Mouse (Mus musculus) left cerebral cortex, adult 2 months (tissue): ENCODE measurements around the gene Tpi1. TPM values are rescaled to one million over a fixed set of nuclear protein-coding genes. Genes with fewer than 3 reads are reported as not detected.
A peak's percentile ranks its signal among the peaks of the same experiment; 100 is the strongest.

Source experiments
- DNase-seq, 2 experiments: peaks; one replicate each; pipeline ENCODE4 v3.0.0; 2021 to 2022; ENCODE audit warnings: low spot score in 2 of 2, mixed read lengths in 1 of 2; ENCODE audit errors: extremely low spot score in 1 of 2
- H3K27ac ChIP-seq: fragments of 200-600 bp; 2 replicates; pipeline ENCODE4 v1.8.1; 2022
- H3K4me3 ChIP-seq: fragments of 200-600 bp; 2 replicates; pipeline ENCODE4 v1.8.1; 2022
- CTCF ChIP-seq: fragments of 200-600 bp; IDR thresholded peaks from 2 replicates; pipeline ENCODE4 v1.8.1; 2022; ENCODE audit warnings: antibody characterized with exemption, mild to moderate bottlenecking, moderate library complexity
- intact Hi-C: fragments of 180-260 bp; cut with DNase I; formaldehyde crosslinking; loops from one replicate; pipeline ENCODE4 v1.15.1; 2025
- long read RNA-seq, 2 experiments: library from polyadenylated mRNA; stranded (forward); transcript quantifications; one replicate each; pipeline ENCODE4 v2.0.0; 2021; ENCODE audit warnings: borderline mapping rate in 2 of 2
- total RNA-seq, 2 experiments: library from RNA; stranded (reverse); gene quantifications; 2 replicates each; pipeline ENCODE4 v1.2.3; 2021

Gene Tpi1
- total RNA-seq, result 100 to 1,000 TPM; 734 to 769 TPM
- long read RNA-seq, experiment 1, transcript Tpi1-203 (6 exons, 802 nt), result minor isoform, 8 of 389 reads
- long read RNA-seq, experiment 1, transcript Tpi1-205 (7 exons, 1,607 nt), result major isoform, 352 of 389 reads
- long read RNA-seq, experiment 1, partial matches to known transcripts, result 9 of 389 reads
- long read RNA-seq, experiment 1, other reads (novel, unspliced or antisense), result 19 of 389 reads
- long read RNA-seq, experiment 2, transcript Tpi1-205 (7 exons, 1,607 nt), result major isoform, 294 of 331 reads
- long read RNA-seq, experiment 2, transcript Tpi1-203 (6 exons, 802 nt), result minor isoform, 11 of 331 reads
- long read RNA-seq, experiment 2, partial matches to known transcripts, result 5 of 331 reads
- long read RNA-seq, experiment 2, other reads (novel, unspliced or antisense), result 17 of 331 reads

DNA sequence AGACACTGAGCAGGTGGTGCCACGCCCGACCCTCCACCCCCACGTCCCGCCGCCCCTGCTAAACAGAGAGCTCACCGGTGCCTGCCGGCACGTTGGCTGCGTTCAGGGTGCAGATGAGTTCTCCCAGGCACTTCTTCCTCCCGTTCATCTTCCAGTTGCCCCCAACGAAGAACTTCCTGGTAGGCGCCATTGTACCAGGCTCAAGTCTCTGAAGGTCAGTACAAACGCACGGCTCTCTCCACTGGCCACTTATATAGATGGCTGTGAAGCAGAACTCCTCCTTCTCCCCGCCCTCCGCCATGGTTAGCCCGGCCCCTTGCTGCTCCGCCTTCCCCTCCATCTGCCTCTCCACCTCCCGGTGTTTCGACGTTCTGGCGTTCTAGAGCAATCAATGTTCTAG is at the start of gene Tpi1:
Tpi1 (minus strand) TSS at position 364 of the 400 bp plus-strand sequence.
- Histone ChIP-seq H3K4me3 (peak within 1 kb of the TSS; percentile 90), H3K27ac (peak within 1 kb of the TSS; percentile 95)
- intact Hi-C loops, result loop anchor here (1.0 kb wide), 1 partner anchor 14 kb away; no protein-coding TSS in a partner anchor
- TF ChIP-seq CTCF, result no peak
- peak; percentile 85 to 89 for DNase-seq

DNA sequence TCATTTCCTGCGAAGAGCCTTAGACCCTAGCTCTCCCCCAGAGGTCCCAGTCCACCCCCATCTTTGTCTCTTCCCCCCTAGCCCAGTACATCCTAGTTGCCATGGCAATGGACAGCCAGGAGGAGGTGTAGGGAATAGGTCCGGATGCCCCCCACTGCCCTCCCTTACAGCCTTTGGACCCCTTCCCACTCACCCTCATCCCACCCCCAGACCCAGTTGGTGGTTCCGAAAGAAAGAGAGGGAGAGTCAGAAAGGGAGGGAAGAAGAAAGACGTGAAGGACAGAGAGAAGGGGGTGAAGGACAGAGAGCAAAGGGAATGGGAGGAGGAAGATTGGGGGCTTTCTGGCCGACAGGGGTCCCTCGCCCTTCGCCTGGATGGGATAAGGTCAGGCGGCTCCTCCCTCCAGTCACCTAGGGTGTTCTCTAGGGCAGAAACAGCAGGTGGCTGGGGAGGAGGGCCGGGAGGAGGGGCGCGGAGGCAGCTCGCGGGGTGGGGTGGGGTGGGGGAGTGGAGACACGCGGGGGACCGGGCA is 49.1 kb upstream of the Tpi1 start:
- Histone ChIP-seq H3K27ac (peak overlapping the region; percentile 99), H3K4me3 (peak overlapping the region; percentile 60)
- intact Hi-C loops, result loop anchor here (1.0 kb wide), 1 partner anchor 54 kb away; no protein-coding TSS in a partner anchor
- no peak for TF ChIP-seq CTCF
- peak in 1 of 2 experiments; percentile 22 for DNase-seq

DNA sequence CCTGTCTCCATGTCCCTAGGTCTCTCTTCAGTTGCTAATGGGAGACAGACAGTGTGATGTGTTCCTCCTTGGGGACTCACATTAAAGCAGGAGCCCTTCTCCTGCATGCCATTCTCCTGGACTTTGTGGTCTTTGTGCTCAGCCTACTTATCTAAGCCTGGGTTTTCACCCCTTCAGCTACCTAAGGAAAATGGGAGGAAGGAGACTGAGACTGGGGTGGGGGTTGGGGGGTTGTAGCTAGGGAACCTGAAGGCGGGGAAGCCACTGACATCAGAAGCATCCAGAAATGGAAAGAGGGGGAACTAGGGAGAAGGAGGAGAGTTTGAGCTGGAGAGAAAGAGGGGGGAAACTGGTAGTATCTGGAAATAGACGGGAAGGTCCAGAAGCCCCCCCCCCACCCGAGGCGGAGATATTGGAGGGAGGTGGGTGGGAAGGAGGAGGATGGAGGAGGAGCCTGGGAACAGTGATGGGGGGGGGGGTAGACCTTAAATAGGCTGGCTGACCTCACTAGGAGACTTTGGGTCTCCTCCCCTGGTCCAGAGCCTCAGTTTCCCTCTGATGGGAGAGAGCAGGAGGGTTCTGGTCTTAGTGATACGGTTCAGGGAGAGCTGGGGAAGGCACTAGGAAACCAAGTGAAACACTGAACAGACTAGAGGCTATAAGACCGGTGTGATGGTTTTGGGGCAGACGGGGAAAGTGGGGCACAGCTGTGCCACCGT is 48.5 kb upstream of the Tpi1 start:
- peak overlapping the region; percentile 99 for H3K27ac ChIP-seq
- H3K4me3 ChIP-seq, result peak overlapping the region; percentile 60
- intact Hi-C loops, result loop anchor here (1.0 kb wide), 1 partner anchor 55 kb away; no protein-coding TSS in a partner anchor
- peak; percentile 24 to 48 for DNase-seq
- no peak for TF ChIP-seq CTCF

DNA sequence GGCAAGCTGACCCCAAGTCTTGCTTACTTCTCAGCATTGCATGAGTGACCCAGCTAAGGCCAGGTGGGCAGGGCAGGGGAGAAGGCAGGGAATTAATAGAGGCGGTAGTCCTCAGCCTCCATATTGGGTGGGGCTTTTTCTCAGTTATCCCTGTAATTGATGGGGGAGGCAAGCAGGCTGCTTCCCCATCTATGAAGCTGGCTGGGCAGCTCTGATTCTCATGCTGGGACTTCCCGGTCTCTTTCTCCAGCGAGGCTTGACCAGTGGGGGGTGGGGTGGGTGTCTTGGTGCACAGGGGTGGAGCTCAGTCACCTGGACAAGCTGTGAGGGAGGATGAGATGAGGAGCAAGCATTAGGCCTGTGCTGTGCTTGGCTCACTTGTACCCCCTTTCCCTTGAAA is 47.7 kb upstream of the Tpi1 start:
- no peak for TF ChIP-seq CTCF
- Histone ChIP-seq H3K4me3 (peak overlapping the region; percentile 60), H3K27ac (peak overlapping the region; percentile 99)
- intact Hi-C loops, result no loop called here
- DNase-seq, result no peak

DNA sequence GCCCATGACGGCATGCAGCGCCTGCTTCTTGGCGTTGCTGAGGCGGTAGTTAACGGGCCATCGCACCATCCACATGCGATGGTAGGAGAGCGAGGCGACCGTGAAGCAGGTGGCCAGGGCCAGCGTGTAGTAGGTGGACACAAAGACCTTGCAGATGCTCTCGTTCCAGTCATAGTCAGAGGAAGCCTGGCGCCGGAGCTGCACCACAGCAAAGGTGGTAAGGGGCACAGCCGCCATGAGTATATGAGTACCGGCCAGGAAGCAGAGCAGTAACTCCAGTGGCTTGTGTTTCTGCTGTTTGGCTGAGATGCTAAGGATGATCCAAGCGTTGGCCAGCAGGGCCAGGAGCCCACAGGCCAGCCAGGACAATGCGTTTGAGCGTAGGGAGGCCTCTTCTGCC is 47.2 kb upstream of the Tpi1 start:
- DNase-seq, result peak in 1 of 2 experiments; percentile 36
- no peak for TF ChIP-seq CTCF

DNA sequence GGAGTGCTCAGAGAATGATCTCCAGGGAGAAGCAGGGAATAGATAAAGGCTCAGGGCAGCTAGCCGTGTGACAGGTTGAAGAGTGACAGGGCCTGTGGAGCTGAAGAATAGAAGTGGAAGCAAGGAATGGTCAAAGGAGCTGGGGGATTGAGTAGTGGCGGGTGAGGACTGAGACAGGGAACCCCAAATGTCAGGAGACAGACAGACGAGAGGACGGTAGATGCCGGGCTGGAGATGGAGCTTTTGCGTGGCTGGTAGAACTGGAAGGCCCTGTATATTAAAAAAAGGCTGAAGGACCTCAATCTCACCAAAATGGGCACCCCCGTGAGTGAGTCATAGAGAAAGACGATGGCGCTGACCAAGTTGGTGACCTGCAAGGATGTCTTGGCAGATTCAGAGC is 46.4 kb upstream of the Tpi1 start:
- H3K4me3 ChIP-seq, result peak overlapping the region; percentile 60; the same call in 1 of the 2 replicates
- TF ChIP-seq CTCF, result no peak
- intact Hi-C loops, result loop anchor here (1.0 kb wide), 1 partner anchor 70 kb away; no protein-coding TSS in a partner anchor
- DNase-seq, result peak in 1 of 2 experiments; percentile 24
- peak overlapping the region; percentile 99 for H3K27ac ChIP-seq

More for the DNA sequence above, 47.2 kb upstream of the Tpi1 start:
- intact Hi-C loops, result no loop called here
- peak overlapping the region; percentile 60 for H3K4me3 ChIP-seq
- H3K27ac ChIP-seq, result peak overlapping the region; percentile 99

DNA sequence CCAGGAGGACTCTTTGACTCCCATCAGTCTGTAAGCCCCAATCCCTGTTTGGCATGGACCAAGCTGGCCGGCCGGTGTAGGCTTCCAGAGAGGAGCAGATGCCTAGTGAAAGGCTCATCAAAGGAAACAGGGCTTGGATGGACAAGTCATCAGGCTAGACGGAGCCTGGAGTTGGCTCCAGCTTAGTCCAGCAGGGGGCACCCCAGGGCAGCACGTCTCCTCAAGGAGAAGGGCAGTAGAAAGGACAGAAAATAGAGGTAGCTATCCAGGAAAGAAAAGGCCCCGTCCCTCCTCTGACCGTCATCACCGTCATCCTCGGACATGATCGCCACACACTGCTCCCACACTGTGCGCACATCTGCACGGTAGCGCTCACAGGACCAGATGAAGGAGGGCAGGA is 45.6 kb upstream of the Tpi1 start:
- Histone ChIP-seq H3K27ac (peak overlapping the region; percentile 99), H3K4me3 (no peak overlapping the region)
- intact Hi-C loops, result loop anchor here (1.0 to 5.0 kb wide), 4 partner anchors 45 to 223 kb away; no protein-coding TSS in a partner anchor
- TF ChIP-seq CTCF, result peak; percentile 83
- peak; percentile 84 to 89 for DNase-seq

DNA sequence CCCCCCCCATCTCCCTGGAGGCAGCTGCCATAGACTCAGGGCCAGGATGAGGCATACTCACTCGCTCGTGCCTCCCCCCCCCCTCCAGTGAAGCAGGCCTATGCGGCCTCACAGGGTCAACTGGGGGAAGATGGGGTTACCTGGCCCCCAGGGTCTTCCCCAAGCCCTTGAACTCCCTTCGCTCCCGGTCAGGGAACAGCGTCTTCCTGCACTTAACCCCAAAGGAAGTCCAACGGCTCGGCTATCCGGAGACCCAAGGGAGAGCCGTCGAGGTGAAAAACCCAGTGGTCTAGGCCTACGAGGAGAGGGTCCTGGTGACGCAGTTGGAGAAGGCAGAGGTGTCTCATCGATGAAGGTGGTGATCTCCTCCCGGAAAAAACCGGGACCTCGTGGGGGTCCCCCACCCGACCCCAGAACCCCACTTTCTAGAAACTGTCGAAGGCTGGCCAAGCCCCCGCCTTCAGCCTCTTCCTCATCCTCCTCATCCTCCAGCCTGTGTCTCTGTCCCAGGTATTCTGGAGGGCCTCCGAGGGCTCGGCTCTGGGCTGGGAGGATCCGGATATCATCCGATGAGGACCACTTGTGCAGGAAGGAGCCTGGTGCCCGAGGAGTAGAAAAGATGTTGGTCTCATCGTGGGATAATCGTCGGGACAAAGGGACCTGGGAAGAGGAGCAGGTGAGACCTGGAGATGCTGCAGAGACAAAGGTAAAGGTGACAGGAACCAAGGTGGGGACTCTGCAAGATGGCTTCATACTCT is 44.6 kb upstream of the Tpi1 start:
- intact Hi-C loops, result loop anchor here (1.0 to 5.0 kb wide), 3 partner anchors 46 to 224 kb away; no protein-coding TSS in a partner anchor
- TF ChIP-seq CTCF, result no peak

DNA sequence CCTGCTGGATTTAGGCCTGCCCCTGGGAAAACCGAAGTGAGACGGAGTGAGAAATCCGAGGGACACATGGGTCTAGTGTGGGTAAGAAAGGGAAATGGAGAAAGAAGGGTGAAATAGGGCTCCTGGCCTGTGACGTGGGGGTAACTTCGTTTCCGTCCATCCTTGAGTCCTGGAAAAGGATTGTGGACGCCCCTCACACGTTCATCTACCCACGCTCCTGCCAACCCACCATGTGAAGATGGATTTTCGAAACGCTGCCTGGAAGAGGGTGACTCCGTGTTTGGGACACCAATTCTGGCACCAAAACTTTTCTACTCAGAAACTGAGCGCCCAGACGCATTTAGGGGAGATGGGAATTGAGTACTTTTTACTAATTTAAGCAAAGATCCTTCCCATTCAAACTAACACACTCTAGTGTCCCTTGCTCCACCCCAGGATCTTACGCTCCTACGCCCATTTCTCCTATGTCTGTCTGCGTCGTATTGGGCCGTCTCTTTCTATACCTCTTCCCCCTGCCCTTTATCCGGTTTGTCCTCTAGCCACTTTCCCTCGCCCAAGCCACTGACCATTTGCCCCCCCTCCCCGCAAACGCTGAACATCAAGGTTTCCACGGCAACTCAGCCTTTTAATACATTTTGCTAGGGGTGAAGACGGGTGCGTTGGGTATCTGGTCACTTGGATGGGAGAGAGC is 43.9 kb upstream of the Tpi1 start:
- TF ChIP-seq CTCF, result no peak
- intact Hi-C loops, result loop anchor here (5.0 kb wide), 1 partner anchor 224 kb away; no protein-coding TSS in a partner anchor
- Histone ChIP-seq H3K27ac (peak overlapping the region; percentile 92; the same call in 1 of the 2 replicates), H3K4me3 (peak overlapping the region; percentile 58)
- peak in 1 of 2 experiments; percentile 24 for DNase-seq

More for the DNA sequence above, 44.6 kb upstream of the Tpi1 start:
- Histone ChIP-seq H3K27ac (no peak overlapping the region), H3K4me3 (no peak overlapping the region)
- DNase-seq, result no peak
